Mouse (Mus musculus) liver (tissue): ENCODE data around the gene Cblb.
A peak's percentile ranks its signal among the peaks of the same experiment; 100 is the strongest.

Experiments
- DNase-seq: peaks from one replicate; pipeline ENCODE4 v3.0.0-alpha.2; 2020; ENCODE audit warnings: mixed read lengths

The Cblb gene

DNA sequence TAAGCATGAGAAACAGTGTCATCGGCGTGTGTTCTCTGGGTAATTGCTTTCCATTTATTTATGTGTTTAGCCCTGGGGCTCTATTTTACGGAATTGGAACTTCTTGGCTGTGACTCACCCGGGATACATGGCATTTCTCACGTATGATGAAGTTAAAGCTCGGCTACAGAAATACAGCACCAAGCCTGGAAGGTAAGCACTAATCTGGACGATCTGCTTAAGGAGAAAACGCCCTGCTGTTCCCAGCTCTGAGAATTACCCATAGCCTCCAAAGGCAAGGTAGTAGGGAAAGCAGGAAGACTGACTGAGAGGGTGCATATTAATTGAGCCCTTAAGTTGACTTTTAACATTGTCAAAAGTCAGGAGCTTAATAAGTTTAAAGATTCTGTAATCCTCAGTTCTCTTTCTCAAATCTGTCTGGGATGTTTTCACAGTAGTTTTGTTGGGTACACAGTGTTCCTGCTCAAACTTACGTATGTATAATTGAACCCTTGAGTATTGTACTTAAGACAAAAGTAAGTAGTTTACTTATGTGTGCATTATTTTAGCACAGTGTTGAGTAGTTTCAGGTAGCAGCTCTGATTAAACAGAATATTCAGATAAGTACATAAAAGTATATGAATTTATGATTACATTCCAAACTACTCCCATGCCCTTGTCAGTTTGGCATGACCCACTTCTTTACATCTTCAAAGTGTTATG is 104.8 kb downstream of the Cblb start:
- no peak for DNase-seq

DNA sequence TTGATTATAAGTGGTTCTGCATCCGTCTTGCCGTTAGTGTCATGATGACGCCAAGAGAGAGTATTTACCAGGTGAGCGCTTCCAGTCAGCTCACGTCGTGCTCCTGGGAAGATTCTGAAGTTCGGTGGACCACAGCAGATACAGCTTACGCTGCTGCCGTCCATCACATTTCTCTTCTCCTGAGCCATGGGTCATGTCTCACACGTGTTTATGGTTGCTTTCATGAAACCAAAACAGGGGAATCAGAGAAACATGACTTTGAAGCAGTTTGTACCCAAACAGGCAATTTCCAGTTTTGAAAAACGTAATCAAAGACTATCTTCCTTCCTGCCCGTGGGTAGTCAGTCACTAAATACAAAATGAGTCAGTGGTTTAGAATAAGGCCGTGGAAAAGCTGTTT is 112.1 kb downstream of the Cblb start:
- DNase-seq, result no peak

GRCm38 (mm10) chr16:52143818-52144217 is 112.8 kb downstream of the Cblb start:
- DNase-seq, result no peak

- DNase-seq, result no peak
Measured at GRCm38 (mm10) chr16:52144792-52145191, 113.8 kb downstream of the Cblb start.

DNA sequence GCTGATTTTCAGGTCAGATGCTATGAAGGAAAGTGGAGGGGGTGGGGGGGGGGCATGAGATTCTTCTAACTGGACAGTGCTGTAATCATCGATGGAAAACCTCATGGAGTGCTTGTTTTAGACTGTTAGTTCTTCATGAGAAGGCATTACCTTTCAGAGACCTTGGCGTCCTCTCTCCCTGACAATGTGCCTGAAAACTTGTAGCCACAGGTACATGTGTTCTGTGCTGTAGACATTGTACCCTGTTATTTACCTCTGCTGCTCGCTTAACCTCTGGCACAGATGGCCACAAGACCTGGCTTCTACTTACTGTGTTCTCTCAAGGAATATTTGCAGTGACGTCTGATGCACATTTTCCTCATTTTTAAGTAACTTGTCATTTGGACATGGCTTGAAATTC is 114.5 kb downstream of the Cblb start:
- no peak for DNase-seq

DNA sequence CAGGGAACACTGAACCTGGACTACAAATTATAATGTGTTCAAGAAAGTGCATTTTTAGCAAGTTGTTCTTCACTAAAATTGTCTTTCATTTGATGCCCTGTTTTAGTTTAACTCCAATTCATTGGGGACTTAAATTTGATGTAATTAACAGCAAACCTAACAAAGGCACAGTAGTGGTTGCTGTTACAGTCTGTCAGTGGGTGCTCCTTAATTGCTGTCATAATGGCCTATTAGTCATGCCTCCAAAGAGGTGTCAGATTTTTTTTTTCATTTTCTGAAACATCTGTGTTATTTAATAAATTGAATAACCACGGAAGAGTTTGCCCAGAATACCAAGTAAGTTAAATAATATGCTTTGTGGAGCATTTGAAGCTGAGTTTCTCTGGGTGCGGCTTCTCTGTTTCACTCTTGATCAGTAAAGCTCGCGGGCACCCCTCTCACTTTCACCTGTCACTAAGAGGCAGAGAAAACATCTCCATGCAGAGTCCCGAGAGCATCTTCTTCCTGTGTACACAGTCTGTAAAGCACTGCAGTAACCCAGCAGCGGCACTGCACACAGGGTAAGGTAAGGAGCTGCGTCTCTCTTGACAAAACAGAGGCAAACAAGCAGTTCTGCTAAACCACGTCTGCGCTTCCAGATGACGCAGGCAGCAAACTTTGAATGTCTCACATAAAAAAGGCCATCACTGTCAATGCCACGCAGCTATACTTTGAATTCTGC is 116.1 kb downstream of the Cblb start:
- no peak for DNase-seq

DNA sequence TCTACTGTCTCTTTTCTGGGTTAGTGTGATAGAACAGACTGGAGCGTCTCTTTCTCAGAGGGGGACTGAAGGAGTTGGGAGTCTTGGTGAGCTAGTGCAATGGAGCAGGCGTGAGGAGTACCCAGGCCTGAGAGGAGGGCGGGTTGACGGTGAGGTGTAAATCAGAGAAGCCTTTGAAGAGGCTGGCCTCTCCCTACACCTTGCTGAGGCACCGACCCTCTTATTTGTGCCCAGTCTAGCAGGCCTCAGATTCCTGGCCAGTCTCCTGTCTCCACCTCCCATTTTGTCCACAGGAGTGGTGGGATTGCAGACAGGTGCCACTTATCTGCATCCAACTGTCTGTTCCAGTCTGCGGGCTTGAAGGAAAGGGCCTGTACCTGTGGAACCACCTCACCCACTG is 117.0 kb downstream of the Cblb start:
- DNase-seq, result no peak

DNA sequence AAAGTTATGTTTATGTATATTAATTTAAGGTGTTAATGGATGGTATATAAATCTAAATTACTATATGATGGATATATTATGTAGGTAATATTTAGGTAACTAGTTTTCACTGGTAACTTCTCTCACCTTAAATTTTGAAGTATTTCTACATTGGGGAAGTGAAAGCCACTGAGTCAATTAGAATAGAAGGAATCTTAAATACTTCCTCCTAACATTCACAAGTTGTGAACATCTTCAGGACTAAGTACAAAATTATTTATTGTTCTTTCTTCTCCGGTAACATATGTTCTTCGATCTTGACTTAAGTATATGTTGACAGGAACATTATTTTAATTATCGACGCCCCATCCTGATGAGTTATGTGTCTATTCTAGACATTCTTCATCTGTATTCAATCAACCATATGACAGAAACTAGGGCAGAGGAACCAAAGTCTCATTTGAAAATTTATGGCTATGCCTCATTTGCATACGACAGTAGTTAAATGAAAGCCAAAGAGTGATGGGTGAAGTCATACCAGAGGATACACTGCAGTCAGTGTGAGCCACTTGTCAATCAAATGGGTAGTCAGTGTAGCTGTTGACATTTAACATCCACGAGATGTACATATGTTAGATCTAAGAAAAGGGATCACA is 118.2 kb downstream of the Cblb start:
- no peak for DNase-seq

DNA sequence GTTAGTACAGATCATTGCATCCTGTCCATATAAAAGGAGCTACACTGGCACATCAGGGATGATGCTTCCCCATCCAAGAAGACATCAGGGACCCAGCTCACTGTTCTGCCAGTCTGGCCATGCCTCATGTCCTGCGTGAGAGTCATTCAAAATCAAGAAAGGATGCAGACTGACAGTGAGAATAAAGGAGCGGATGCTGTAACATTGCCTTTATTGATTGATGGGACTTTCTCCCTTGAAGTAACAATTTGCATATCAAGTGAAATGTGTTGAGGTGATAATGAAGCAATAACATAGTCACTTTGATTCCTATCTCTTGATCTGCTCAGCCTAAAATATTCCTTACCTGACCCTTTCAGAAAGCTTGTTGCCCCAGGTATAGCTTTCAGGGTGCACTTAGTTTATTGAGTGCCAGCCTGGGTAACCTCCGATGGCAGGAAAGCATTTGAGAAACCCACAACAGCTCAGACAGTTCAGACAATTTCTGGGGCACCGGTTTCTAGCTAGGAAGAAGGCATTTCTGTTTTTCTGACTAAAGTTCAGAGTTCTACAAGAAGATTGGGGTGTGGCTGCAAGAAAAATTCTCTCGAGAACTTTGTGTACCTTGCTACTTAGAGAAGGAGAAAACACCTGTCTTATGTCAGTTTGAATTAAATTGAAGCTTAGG is 124.1 kb downstream of the Cblb start:
- DNase-seq, result no peak

DNA sequence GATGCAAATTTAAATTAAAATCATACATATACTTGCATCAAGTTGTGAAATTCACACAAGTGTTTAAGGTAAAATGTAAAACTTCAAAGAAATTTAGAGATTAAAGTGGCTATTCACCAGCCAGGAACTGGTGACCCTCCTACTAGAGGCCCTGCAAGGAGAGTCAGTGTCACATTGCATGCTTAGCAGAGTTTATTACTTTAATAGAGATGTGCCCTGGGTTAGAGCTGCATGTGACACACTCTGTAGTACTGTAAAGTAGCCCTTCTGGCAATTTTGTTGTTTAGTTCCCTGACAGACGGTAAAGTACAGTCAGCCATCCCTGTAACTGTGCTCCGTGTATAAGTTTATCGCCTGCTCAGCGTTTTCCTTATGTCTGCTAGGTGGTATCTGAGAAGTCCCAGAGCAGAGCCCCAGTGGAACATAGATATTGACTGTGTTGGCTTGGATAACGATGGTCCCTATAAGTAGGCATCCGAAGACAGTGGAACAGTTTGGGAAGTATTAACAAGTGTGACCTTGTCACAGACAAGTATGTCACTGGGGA is 129.0 kb downstream of the Cblb start:
- DNase-seq, result no peak

DNA sequence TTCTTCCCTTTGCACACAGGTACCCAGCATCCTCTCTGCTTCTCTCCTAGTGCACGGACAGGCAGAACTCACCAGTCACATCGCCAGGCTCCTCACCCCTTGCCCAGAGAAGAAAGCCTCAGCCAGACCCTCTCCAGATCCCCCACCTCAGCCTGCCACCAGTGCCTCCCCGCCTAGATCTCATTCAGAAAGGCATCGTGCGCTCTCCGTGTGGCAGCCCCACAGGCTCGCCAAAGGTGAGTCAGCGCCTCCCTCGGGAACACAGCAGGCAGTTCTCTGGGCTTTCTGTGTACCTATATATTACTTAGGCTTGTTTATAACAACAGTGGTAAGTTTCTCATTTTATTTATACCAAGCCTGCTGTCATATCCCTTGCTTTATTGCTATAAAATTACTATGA is 133.2 kb downstream of the Cblb start:
- DNase-seq, result no peak

DNA sequence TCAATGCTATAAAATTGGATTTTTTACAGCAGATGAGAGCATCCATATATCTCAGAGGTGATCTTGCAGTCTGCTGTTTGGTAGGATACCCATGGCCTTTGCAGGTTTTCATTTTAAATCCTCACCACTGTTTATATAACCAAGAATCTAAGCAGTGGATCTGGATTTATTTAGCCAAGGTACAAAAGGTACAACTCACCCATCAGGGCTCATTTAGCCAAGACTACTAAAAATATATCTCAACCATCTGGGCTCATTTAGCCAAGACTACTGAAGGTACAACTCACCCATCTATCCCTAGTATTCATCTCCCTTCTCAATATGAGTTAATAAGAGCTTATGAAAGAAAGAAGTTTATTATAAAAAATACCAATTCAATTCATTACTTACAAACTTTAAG is 142.2 kb downstream of the Cblb start:
- no peak for DNase-seq

- DNase-seq, result no peak
Measured at GRCm38 (mm10) chr16:52179839-52180238, 148.8 kb downstream of the Cblb start.

DNA sequence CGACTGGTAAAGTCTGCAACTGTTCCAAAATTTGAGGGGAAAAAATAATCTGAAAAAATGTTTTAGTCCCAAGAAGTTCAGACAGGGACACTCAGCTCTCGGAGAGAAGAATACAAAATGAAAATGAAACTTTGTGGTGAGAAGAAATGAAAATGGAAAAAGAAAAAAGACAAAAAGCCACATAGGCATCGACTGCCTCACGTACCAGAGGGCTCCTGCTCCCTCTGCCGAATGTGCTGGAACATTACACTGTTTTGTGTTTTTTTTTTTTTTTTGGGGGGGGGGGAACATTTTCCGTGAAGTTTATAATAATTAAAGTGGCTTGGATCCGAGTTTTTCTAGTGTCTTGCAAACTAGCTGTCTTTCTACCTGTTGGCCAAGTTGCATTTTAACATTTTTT is 151.0 kb downstream of the Cblb start:
- DNase-seq, result no peak

DNA sequence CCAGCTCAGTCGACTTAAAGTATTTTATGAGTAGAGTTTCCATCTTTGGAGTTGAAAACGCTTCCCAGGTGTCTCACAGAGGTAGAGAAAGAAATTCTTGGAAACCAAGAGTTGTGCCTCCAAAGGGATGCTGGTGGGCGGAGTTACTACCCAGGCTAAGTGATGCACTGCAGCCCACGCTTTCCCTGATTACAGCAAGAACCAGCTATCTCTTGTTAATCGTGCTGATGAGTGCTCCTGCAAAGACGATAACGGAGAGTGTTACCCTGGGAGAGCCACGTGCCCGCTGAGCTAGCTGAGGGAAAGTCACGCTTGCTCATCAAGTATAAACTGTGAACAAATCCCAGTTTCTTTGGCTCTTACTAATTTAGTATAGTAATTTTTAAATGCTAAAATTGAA is 153.3 kb downstream of the Cblb start:
- DNase-seq, result no peak

GRCm38 (mm10) chr16:52186731-52187130 is 155.7 kb downstream of the Cblb start:
- DNase-seq, result no peak

- no peak for DNase-seq
Measured at GRCm38 (mm10) chr16:52189103-52189502, 158.1 kb downstream of the Cblb start.

DNA sequence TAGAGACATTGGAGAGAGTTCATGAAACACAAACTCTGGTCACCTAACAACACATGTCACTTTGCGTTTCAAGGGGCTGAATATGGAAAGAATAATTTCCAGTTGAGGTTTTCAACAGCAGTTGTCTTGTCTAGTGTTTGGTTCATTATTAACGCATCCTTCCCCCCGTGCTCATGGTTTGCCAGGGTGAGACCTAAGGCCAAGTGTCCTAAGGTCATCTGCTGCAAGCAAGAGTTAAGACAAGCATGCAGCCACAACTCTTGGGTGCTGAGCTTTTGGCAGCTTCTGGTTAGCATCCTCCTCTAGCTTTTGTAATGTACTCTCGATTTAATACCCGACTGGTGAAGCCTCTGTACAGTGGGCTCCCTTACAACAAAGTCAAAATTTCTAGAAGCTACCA is 159.7 kb downstream of the Cblb start:
- DNase-seq, result no peak

DNA sequence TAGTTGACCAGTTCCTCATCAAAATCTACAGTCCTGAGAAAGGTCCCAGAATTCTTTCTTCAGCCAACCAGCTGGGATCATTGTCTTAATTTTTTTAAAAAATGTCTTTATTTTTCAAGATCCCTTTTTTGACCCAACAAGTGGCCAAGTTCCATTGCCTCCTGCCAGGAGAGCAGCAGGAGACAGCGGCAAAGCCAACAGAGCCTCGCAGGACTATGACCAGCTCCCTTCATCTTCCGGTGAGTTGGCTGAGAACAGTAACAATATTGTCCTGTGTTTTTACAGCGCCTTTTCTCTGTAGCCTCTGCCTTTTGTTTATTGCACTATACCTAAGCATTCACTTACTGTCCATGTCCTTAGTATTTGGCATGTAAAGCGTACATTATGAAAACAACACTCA is 163.0 kb downstream of the Cblb start:
- no peak for DNase-seq

GRCm38 (mm10) chr16:52194866-52195265 is 163.8 kb downstream of the Cblb start:
- DNase-seq, result no peak

DNA sequence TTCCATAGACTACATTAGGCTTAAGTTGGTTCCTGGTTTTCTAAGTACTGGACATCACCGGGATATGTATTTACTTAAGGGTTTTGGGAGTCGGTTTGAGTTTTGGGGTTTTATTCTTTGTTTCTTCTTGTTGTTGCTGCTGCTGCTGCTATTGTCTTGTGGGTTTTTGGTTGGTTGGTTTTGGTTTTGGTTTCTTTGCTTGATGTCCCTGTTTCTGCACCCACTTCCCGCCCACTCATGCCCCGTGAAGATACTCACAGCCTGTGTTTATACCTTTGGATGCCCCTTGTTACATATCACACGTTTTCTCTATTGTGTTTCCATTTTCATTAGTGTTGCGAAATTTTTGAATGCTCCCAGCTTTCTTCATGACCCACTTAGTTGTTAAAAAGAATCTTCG is 169.1 kb downstream of the Cblb start:
- DNase-seq, result no peak

DNA sequence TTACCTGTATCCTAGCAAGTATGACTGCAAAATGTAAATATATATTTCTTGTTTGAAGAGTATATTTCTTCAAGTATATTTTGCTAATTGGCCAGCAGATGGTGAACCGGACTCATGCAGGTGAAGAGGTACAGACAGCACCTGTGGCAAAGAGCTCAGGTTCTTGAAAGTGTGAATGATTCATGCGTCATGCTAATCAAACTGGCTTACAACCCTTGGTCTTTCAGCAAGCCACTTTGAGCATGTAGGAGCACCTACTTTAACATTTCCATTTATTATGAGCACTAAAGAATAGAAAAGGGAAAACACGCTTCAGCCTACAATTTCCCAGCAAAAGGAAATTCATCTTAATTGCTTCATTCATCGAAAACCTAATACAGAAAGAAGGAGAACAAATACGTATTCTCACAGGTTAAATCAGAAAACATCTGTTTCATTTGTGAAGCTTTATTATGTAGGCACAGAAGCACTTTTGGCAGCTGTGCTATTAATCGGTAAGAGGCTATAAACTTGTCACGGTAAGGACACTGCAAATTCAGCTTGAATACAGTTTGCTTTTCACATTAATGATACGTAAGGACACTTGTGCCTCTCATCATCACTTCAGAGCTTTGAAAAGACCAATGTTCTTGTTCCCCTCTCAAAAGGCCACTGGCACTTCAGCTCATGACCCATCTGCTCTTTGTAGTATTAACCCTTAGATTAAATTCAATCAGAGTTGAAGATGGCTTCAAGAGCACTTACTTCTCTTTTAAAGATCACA is 180.0 kb downstream of the Cblb start:
- DNase-seq, result no peak

- DNase-seq, result peak; percentile 8
Measured at GRCm38 (mm10) chr16:52219069-52219468, 188.0 kb downstream of the Cblb start.
